Mouse (Mus musculus): ENCODE measurements at regions not wholly inside any gene's neighbourhood (a gene's known extent, or its start where the extent isn't known, plus 50 kb on each side); places are given as distances from the start of the nearest gene placed in this dataset.
A peak's percentile ranks its signal among the peaks of the same experiment; 100 is the strongest.
"Not testable (repeated sequence)": the region's sequence is repeated elsewhere in the genome, so short reads cannot be mapped to it uniquely, and the experiment has no call there.

- no peak for DNase-seq
These were observed 422.9 kb upstream of the Hs3st1 start for GRCm38 (mm10) chr5:40177982-40178748.

GRCm38 (mm10) chr5:40136740-40137285 lies 381.5 kb upstream of the Hs3st1 start:
- no peak for DNase-seq

- no peak for DNase-seq
These were observed 369.1 kb upstream of the Hs3st1 start for GRCm38 (mm10) chr5:40124337-40124736.

GRCm38 (mm10) chr5:40116849-40117248 lies 361.6 kb upstream of the Hs3st1 start:
- DNase-seq = no peak

GRCm38 (mm10) chr5:40089576-40089975 lies 334.3 kb upstream of the Hs3st1 start:
- DNase-seq = not testable (repeated sequence)

- DNase-seq = no peak
These were observed 290.0 kb upstream of the Hs3st1 start for GRCm38 (mm10) chr5:40045288-40045687.

- peak; percentile 11 for DNase-seq
These were observed 279.2 kb upstream of the Hs3st1 start for GRCm38 (mm10) chr5:40034452-40034851.

- DNase-seq = peak; percentile 49
These were observed 278.4 kb upstream of the Hs3st1 start for GRCm38 (mm10) chr5:40033686-40034085.

- no peak for DNase-seq
These were observed 275.0 kb upstream of the Hs3st1 start for GRCm38 (mm10) chr5:40030261-40030660.

- DNase-seq = no peak
These were observed 260.7 kb upstream of the Hs3st1 start for GRCm38 (mm10) chr5:40015946-40016345.

- no peak for DNase-seq
These were observed 232.8 kb upstream of the Hs3st1 start for GRCm38 (mm10) chr5:39988039-39988438.

GRCm38 (mm10) chr5:39964371-39964770 lies 209.1 kb upstream of the Hs3st1 start:
- peak; percentile 57 for DNase-seq

- DNase-seq = peak; percentile 50
These were observed 205.7 kb upstream of the Hs3st1 start for GRCm38 (mm10) chr5:39960981-39961380.

GRCm38 (mm10) chr5:39935564-39935963 lies 180.3 kb upstream of the Hs3st1 start:
- no peak for DNase-seq

GRCm38 (mm10) chr5:39931890-39932289 lies 176.6 kb upstream of the Hs3st1 start:
- no peak for DNase-seq

GRCm38 (mm10) chr5:39909369-39909768 lies 154.1 kb upstream of the Hs3st1 start:
- DNase-seq = no peak

GRCm38 (mm10) chr5:39871723-39872085 lies 116.4 kb upstream of the Hs3st1 start:
- no peak for DNase-seq

- no peak for DNase-seq
These were observed 115.8 kb upstream of the Hs3st1 start for GRCm38 (mm10) chr5:39870835-39871722.

- no peak for DNase-seq
These were observed 101.9 kb upstream of the Hs3st1 start for GRCm38 (mm10) chr5:39857192-39857591.

GRCm38 (mm10) chr5:39856616-39857156 lies 101.4 kb upstream of the Hs3st1 start:
- DNase-seq = no peak

- no peak for DNase-seq
These were observed 100.7 kb upstream of the Hs3st1 start for GRCm38 (mm10) chr5:39855685-39856615.

- DNase-seq = no peak
These were observed 91.9 kb upstream of the Hs3st1 start for GRCm38 (mm10) chr5:39847187-39847586.
